Mouse (Mus musculus) erythroblast, embryonic 14.5 days (primary cell): Measurements from ENCODE around the gene Irs1.

Experiments used
- GATA1 ChIP-seq: IDR thresholded peaks from 2 replicates; pipeline ENCODE4 v1.6.1; 2012; ENCODE audit warnings: low read length, inconsistent platforms, mixed read lengths
- TAL1 ChIP-seq: IDR thresholded peaks from 3 replicates; pipeline ENCODE4 v1.6.1; 2012; ENCODE audit warnings: low read length, inconsistent platforms, mixed read lengths

DNA sequence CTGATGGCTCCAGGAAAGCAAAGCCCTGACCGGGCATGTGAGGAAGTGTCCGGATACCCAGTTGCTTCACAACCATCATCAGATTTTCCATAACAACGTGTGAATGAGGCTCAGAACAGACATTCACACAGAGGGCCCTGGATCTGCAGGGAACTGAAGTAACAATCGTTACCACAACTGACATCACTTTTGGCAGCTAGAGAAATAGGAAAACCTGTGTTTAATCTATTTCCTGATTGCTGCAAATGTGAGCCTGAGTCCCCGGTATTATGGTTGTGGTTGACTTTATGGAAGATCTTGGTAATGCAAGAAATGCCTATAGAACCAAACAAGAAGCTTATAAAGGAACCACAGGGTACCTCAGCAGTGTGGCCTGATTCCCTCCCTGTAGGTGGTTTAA, 46.2 kb downstream of the Irs1 start:
- TF ChIP-seq GATA1: no peak
- TF ChIP-seq TAL1: no peak
